Mouse (Mus musculus) yolk sac, embryonic 10.5 days (tissue): ENCODE results near the gene Selenoh.
A peak's percentile ranks its signal among the peaks of the same experiment; 100 is the strongest.
"Not testable (repeated sequence)": the region's sequence is repeated elsewhere in the genome, so short reads cannot be mapped to it uniquely, and the experiment has no call there.

Experiments
- DNase-seq: peaks from one replicate; pipeline ENCODE4 v3.0.0-alpha.2; 2017; ENCODE audit warnings: low spot score

Selenoh gene

DNA sequence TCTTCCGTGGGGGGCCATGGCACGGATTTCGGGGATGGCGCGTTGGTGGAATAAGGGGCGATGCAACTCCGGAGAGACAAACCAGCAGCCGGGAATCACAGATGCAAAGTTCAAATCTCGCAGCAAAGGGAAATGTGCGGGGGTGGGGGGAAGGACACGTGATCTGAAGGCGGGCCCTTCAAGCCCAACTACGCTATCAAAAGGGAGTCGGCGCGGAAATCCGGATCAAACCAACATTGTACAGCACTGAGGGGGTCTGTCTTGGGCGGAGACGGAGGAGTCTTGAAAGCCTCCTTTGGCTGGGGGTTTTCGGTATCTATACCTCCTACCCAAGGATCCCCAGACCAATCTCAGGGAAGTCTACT, at the start of gene Selenoh:
TSS of gene Selenoh (minus strand) at position 202 of the 365 bp plus-strand sequence.
- peak; percentile 94 for DNase-seq

DNA sequence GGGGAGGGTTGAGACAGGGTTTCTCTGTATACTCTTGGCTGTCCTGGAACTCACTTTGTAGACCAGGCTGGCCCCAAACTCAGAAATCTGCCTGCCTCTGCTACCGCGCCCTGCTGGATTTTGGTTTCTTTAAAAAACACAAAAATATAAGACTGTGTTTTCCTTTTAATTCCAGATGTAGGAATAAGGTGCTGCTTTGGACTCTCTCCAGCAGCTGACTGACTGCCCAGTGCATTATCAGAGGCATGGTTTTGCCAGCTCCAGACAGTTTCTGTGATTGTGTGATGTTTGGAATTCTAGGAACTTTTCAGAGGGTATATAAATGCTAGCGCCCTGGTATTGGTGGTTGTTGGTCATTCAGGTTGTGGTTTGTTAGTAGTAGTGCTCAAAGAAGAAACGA, 46.8 kb upstream of the Selenoh start:
- DNase-seq = no peak

DNA sequence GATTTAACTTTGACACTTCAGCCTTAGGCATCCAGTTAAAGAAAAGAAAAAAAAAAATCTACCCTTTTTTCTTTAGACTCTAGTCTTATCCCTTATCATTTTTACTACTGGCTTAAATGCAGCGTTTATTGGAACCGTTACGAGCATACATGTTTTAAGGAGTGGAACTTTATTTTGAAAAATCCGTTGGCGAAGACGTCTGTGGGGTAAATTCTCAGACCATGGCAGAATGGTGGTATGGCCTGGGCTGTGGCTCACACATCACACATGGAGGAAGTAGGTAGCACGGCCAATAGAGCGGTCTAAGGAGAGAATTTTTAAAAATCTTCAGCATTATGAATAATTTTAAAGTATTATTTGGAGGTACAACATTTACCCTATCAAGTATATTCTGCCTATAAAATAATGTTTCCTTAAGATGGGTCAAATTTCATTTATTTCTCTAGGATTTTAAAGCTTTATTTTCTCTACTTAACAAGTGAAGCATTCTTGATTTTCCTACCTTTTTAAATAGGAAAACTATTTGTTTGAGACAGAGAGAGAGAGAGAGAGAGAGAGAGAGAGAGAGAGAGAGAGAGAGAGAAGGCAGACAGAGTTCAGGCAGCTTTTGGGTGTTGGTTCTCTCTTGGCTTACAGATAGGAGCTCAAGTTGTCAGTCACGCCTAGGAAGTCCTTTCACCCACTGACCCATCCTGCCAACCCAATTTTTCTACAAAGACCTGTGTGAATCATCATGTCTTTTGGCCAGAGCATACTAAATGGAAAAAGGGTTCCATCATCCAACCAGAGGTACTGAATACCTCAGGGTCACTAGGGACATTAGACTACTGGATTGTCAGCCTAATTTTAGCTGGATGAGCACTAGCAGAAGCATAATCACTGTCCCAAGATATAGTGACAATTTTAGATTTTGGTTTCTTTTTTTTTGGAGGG, 46.1 kb upstream of the Selenoh start:
- no peak for DNase-seq

DNA sequence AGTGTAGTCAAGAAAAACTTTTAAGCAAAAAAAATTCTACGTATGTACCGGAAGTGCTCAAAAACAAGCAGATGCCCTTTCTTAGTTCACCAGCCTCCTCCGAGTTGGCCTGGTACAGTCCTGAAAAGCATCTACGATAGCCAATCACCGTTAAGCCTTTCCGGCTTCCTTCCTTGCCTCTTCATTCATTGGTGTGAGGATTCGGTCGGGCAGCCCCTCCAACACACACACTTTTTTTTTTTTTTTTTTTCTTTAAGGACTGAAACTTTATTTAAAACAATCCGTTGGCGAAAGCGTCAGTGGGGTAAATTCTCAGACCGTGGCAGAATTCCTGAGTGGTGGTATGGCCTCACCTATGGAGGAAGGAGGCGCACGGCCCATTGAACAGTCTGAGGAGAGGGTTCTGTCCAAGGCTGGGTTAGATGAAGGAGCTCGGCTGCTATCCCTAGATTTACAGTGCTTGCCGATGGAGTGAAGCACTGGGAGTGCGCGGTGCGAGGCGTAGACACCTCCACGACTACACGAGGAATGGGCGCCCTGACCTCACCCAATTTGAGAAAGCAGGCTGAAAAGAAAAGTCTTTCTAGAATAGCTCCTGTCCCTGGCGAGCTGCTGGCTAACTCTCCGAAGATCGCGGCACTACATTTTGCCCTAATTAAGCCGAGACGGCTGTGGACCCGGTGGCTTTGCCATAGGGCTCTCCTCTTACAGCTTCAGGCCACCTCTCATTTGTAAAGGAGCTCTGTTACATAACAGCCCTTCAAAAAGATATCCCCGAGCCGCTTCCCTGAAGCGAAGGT, 45.2 kb upstream of the Selenoh start:
- DNase-seq = peak; percentile 96

DNA sequence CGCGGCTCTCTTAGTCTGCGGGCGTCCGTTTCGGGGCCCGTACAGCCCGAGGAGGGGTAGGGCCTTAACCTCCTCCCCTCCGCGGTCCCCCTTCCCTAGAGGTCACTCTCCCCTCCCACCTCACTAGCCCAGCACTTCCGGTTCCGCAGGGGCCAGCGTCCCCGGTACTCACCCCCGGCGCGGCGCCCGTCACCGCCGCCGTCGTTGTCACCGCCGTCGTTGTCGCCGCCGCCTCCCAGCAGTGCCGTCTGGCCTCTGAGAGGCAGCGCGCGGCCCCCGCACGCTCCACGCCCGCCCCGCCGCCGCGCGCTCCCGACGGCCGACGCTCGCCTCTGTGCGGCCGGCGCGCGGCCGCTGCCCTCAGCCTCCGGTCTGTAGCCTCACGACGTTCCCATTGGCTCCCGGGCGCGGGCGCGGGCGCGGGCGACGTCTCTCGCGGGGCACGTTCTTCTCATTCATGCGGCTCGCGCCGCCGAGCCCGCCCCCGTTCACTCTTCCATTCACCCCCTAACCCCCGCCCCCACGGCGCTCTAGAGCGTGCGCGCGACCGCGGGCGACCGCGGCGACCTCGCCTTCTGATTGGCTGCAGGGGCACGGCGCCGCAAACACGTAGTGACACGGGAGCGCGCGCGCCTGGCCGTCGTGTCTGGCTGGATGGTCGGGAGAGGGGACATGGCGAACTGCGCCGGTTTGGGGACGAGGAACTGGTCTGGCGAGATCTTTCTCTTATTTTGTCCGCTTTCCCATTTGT, 44.4 kb upstream of the Selenoh start, which contains the start of gene Zdhhc5:
TSS of gene Zdhhc5 (minus strand) at position 370 of the 751 bp plus-strand sequence.
- peak; percentile 98 for DNase-seq

DNA sequence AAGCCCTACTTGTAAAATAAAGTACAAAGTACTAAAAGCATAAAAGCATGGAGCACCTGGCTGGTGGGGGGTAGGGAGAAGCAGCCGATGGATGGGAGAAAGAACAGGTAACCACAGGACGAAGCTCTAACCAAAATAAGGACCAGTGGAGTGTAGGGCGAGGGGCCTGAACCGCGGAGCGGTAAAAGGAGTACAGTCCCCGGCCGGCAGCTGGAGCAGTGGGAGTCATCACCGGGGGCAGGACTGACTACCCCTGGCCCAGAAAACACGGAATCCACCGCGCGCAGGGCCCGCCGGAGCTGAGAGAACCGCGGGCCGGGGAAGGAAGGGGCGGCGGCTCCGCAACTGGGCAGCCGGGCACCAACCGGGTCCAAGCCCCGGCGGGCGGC, 43.8 kb upstream of the Selenoh start:
- DNase-seq = no peak

DNA sequence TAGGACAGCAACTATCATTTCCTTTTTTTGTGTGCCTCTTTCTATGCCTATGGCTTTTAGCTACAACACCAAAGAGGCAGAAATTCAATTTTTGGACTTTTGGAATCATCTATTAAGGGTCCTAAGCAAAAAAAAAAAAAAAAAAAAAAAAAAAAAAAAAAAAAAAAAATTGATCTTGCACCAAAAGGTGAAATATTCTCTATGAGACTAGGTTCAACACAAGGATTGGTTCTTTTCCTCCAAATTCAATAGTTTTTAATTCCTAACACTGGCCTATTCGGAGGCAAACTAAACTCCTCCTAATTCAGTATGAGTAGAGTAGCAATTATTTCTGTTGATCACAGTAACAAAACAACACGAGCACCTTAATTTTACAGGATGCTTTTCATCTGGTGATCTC, 41.3 kb upstream of the Selenoh start:
- no peak for DNase-seq

DNA sequence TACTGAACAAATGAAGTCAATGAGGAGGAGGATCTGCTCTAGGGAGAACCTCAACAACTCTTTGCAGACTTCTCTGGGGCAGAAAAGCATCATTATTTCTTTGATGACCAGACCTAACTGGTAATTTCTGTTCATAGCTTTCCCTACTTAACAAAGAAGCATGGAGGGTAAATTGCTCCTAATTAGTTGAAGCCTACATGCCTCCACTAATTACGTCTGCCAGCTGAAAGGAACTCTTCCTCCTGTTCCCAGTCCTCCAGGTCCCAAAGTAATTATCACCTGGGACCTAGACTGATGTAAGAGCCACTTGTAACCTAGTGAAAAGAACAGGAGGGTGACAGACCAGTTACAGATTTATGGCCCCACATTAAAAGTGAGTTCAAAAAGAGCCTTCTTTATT, 37.0 kb upstream of the Selenoh start:
- no peak for DNase-seq

DNA sequence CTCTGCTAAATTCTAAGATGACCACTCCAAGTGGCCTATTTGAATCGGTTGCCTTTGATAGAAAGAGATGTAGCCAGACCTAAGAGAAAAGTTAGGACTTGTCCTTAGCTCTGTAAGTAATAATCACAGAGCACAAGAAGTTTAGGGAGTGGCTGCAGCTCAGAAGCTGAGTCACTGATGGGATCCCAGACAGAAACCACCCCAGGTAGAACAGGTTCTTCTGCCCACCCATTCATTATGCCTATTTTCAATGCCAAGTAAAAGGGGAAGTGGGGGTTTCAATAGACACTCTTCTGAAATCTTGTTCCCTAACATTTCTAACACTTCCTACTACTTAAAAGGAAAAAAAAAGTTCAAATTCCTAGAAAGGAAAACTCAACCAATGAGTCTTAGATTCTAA, 34.7 kb upstream of the Selenoh start:
- no peak for DNase-seq

DNA sequence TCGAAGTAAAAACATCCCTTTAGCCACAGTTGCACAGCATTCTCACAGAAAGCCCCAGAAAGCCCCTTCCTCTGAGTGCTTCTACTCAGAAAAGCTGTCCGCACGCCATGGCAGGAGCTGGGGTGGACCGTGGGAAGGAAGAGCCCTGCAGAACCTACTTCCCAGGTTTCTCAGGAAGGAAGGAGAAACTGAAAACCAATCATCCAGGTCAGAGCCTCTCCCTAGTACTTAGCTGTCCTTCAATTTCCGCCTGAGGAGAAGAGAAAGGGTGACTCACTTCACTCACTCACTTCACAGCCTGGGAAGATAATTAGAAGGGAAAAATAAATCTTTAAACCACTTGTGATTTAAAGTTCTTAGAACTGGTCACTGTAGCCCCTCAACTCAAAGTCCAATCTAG, 33.8 kb upstream of the Selenoh start:
- no peak for DNase-seq

DNA sequence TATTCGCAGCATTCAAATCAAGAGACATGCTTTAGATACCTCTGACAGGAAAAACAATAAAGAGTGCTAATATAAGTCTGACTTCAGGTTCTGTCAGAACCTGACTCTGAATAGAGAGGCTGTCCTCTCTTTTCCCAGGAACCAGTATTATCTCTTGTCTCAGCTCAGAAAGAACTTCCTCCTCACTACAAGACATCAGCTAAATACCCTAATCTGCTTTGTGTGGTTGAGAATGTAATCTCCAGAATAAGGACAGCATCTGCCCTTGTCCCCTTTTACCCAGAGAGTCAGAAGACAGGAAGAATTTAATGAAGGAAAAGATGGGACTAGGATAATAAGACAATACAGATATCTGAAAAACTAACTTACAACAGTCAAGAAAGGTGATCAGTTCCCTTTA, 32.9 kb upstream of the Selenoh start:
- DNase-seq = no peak

DNA sequence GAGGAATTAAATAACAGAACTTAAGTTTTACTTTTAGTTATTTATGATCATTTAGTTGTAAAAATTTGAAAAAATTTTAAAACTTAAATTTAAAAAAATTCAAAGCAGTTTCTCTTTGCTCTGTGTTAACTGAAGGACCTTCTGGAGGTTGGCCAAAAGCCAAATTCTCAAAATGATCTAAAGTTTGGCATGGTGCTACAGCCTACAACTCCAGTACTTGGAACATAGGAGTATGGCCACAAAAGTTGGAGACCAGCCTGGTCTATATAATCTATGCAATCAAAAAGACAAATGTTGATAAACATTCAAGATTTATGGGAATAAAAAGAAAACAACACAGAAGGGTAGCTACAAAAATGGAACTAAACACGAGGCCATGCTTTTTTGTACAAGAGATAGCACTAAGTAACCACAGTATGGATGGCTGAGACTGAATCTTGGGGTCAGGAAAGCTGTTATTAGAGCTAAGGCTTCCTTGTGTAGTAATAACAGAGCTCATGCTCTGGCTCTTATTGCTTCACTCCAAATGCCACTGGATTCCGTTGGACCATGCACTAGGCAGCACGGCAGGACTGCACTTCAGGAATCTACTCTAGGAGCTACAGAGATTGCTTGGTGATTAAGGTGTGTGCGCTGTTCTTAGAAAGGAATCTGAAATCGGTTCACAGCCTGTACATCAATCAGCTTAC, 24.6 kb upstream of the Selenoh start:
- no peak for DNase-seq

DNA sequence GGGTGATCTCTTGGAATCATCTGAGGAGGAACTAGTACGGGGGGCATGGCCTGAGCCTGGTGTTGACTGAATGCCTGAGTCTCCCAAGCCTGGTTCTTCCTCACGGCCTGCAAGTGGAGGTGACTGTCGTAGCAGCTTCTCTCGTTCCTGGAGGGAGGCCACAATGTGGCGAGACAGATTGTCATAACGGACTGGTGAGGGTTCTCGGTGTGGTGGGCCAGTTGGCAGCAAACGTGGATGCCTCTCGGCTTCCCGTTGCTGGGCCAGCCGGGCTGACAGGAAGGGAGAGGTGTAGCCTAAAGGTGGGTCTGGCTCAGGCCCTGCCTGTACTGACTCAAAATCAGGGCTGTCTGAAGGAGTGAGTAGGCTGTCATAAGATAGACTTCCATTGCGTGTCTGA, 19.5 kb upstream of the Selenoh start:
- no peak for DNase-seq

DNA sequence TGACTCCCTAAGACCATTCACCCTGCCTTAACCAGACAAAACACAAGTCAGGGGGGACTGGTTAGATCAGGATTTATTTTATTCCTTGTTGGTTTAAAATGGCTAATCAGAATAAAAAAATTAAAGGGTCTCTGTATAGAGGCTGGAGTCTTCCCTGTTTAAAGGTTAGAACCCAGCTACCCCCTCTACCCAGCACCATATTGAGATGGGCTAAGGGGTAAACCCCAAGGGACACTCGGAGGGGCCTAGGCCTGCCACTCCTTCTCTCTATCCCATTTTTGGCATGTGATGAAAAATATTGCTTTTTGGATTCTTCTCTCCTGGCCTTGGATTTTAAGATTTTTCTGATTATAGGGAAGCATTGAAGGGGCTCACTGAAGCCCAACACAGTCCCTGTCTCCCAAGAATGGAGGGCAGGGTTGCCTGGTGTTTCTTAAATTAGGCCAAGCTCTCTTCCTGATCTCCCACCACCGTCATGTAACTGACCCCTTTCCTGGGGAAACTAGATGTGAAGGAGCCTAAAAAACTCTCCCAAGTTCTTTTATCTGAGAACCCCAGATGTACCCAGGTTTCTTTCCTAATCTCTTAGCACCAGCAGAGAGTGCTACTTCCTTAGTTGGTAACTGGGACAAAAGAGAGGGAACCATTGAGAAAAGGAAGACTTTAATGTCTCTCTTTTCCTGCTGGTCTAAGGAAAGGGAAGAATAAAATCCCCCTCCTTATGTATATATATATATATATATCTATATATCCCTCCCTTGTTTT, 17.7 kb upstream of the Selenoh start:
- DNase-seq = no peak

DNA sequence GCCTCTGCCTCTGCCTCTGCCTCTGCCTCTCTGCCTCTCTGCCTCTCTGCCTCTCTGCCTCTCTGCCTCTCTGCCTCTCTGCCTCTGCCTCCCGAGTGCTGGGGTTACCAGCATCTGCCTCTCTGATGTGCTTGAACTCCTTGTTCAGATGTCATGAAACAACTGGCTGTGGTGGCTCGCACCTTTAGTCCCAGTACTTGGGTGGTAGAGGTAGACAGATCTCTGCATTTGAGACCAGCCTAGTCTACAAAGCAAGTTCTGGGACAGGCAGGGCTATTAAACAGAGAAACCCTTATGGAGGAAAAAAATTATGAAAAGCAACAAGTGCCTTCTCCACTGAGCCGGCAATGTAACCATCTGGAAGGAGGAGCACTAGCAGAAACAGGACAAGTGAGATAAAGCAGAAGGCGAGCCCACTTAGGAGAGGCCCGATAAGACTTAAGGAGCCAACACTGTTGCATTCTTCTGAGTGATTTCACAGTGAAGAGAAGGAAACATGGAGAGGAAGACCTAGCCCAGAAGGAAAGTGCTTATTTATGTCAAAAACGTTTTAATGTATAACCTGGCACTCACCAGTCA, 12.1 kb upstream of the Selenoh start:
- no peak for DNase-seq

DNA sequence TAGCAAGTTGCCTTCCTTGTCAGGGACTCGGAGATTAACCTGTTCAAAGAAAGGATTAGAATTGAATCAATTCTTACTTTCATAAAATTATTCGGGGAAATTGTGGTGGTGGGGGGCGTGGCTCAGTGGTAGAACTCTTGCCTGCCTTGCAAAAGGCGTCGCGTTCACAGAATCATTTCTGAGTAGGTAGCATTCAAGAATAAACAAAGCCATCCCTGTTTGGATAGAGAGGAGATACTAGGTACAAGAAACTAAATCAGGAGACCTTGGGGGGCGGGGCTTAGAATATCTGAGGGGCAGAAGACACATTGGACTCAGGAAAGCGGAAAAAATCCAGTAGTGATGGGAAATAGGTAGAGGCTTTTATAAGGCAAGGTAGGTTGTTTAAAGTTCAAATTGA, 8.4 kb upstream of the Selenoh start, which contains the start of gene Tmx2:
TSS of gene Tmx2 (minus strand) at position 125 of the 400 bp plus-strand sequence.
- no peak for DNase-seq

DNA sequence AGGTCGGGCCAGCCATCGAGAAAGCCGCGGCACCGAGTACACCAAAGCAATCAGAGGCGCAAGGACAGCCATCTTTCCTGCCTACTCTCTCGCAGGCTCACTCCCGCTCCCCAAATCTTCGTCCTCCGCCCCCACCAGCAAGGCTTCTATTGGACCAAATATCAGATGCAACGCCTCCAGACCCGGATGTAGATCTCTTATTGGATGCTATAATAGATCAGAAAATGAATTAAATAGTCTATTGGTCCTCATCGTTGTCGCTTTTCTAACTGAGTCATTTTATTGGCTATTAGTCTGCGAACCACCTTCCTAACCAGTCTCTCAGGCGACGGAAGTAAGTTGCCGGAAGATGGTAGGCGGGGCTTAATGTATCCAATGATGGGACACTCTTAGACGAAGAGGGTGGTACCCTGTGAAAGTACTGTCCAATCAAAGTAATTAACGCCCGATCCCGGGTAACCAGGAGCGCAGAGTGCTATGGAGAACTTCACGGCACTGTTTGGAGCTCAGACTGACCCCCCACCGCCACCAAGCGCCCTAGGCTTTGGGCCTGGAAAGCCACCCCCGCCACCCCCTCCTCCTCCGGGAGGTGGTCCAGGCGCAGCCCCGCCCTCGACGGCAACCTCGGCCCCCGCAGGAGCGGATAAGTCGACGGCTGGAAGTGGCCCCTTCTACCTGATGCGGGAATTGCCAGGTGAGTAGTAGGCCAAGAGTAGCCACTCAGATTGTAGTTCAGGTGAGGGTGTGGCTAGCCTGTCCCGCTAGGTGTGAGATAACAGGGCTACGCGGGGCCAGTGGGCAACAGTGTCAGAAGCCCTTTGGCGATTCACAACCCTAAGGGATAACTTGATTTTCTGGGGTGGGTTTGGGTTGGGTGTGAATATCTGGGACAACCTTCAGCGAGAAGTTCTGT, 7.7 kb upstream of the Selenoh start, which contains the start of the genes Gm28635 and Med19:
TSS of gene Gm28635 (minus strand) at position 74 of the 913 bp plus-strand sequence.
TSS of gene Med19 (plus strand) at position 435 of the 913 bp plus-strand sequence.
- peak; percentile 96 for DNase-seq

DNA sequence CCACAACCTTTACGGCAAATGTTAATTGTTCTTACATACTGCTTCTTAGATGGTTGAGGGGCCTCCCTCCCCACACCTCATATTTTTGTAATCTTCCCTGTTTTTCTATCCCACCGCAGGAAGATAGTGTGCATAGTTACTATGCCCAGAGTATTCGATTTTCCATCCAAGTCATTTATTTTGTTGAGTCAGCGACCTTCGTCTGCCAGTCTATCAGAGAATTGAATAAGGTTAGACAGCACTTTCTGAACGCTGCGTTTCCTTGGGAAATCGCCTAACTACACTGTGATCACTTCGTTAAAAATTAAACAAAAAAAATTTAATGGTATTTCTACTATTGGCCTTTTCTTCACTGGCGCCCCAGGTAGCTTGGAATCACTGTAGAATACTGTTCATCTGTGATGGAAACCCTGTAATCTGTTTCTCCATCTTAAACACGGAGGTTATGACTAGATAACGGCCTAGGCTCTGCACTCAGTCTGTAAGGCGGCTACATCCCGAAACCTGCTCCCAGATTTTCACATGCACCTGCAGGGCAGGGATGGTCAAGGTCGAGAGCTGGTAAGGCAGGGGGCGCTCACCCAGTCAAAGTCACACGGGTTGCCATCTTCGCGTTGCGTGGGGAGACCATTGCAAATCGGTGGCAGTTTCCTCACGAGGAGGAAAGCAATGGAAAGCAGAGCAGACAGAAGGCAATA, 6.8 kb upstream of the Selenoh start:
- DNase-seq = no peak

DNA sequence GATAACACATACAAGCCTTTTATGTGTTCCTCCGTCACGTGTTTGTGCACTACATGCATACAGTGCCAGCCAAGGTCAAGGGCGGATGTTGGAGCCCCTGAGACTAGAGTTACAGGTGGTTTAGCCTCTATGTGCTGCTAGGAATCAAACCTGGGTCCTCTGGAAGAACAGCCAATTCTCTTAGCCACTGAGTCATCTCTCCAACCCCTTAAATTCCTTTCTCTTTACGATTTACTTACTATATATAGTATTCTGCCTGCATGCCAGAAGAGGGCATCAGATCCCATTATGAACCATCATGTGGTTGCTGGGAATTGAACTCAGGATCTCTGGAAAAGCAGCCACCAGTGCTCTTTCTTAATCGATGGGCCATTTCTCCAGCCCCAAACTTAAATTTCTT, 965 bp upstream of the Selenoh start:
- not testable (repeated sequence) for DNase-seq
